Mouse (Mus musculus) small intestine, adult 2 months (tissue): ENCODE data around the gene Zscan20. TPM values are rescaled to one million over a fixed set of nuclear protein-coding genes. Genes with fewer than 3 reads are reported as not detected.
"Not testable (repeated sequence)": the region's sequence is repeated elsewhere in the genome, so short reads cannot be mapped to it uniquely, and the experiment has no call there.

ENCODE experiments used
- H3K27ac ChIP-seq: fragments of 200-500 bp; 2 replicates; pipeline ENCODE4 v1.5.1; 2012; ENCODE audit warnings: low read depth, low read length, control low read depth, inconsistent platforms; ENCODE audit not compliant: insufficient read depth
- H3K27me3 ChIP-seq: fragments of 200-500 bp; 2 replicates; pipeline ENCODE4 v1.6.1; 2012; ENCODE audit warnings: mild to moderate bottlenecking, moderate library complexity, low read length, inconsistent platforms; ENCODE audit not compliant: control insufficient read depth, insufficient read depth
- H3K36me3 ChIP-seq: fragments of 200-500 bp; 2 replicates; pipeline ENCODE4 v1.6.1; 2012; ENCODE audit warnings: mild to moderate bottlenecking, low read length, control low read depth, inconsistent platforms; ENCODE audit not compliant: control insufficient read depth, insufficient read depth
- H3K4me1 ChIP-seq: fragments of 200-500 bp; 2 replicates; pipeline ENCODE4 v1.6.1; 2012; ENCODE audit warnings: low read length, inconsistent platforms, mixed read lengths; ENCODE audit not compliant: control insufficient read depth, insufficient read depth, insufficient read length
- H3K4me3 ChIP-seq: fragments of 200-500 bp; 2 replicates; pipeline ENCODE4 v1.5.1; 2012; ENCODE audit warnings: low read depth, mild to moderate bottlenecking, control low read depth, inconsistent platforms, low read length, moderate library complexity
- CTCF ChIP-seq: fragments of 200-500 bp; IDR thresholded peaks from 2 replicates; pipeline ENCODE4 v1.5.1; 2012; ENCODE audit warnings: low read depth, mild to moderate bottlenecking, control low read depth, inconsistent platforms, low read length, moderate library complexity, mixed read lengths; ENCODE audit not compliant: insufficient replicate concordance, insufficient read length; ENCODE audit errors: extremely low read depth
- POLR2A ChIP-seq: fragments of 200-500 bp; IDR thresholded peaks from 2 replicates; pipeline ENCODE4 v1.6.1; 2012; ENCODE audit warnings: low read depth, mild to moderate bottlenecking, control low read depth, inconsistent platforms, low read length, moderate library complexity
- WGBS: fragments of 180-500 bp; shearing (Covaris S2); methylation state at CpG from one replicate; pipeline ENCODE4 v1.1.7; 2018; 5-methylcytosine and 5-hydroxymethylcytosine counted together
- polyA plus RNA-seq: library from polyadenylated mRNA; depleted of rRNA; stranded (reverse); fragments of >200 nt; gene quantifications from 2 replicates; pipeline ENCODE4 v1.2.3, GENCODE M21; 2012

Zscan20 gene
- polyA plus RNA-seq, 1 experiment = 1.6 TPM

GRCm38 (mm10) chr4:128621109-128621508, 11.2 kb upstream of the Zscan20 start:
- H3K4me1 ChIP-seq = peaks cover 15% of the 10 kb centered on the region
- H3K4me3 ChIP-seq = no peak overlapping the region
- TF ChIP-seq CTCF (no peak), POLR2A (no peak)
- no peak overlapping the region for H3K27ac ChIP-seq
- H3K36me3 ChIP-seq = no peaks in the 10 kb centered on the region
- H3K27me3 ChIP-seq = no peaks in the 10 kb centered on the region
- WGBS = 70% methylated on average over 8 of the region's 8 CpGs

- WGBS = 57% methylated on average over 6 of the region's 6 CpGs
- Histone ChIP-seq H3K36me3 (no peaks in the 10 kb centered on the region), H3K27ac (no peak overlapping the region), H3K27me3 (no peaks in the 10 kb centered on the region), H3K4me1 (peaks cover 15% of the 10 kb centered on the region), H3K4me3 (no peak overlapping the region)
- no peak for TF ChIP-seq CTCF
- TF ChIP-seq POLR2A = no peak
Measured at GRCm38 (mm10) chr4:128620572-128620971, 10.7 kb upstream of the Zscan20 start.

GRCm38 (mm10) chr4:128618963-128619362, 9.1 kb upstream of the Zscan20 start:
- no peaks in the 10 kb centered on the region for H3K27me3 ChIP-seq
- H3K4me3 ChIP-seq = no peak overlapping the region
- peaks cover 15% of the 10 kb centered on the region for H3K4me1 ChIP-seq
- 41% methylated on average over 2 of the region's 2 CpGs for WGBS
- TF ChIP-seq CTCF (no peak), POLR2A (no peak)
- peak overlapping the region; percentile 52 for H3K27ac ChIP-seq
- H3K36me3 ChIP-seq = no peaks in the 10 kb centered on the region

- WGBS = 26% methylated on average over 15 of the region's 15 CpGs
- TF ChIP-seq POLR2A (no peak), CTCF (no peak)
- H3K36me3 ChIP-seq = no peaks in the 10 kb centered on the region
- H3K27me3 ChIP-seq = no peaks in the 10 kb centered on the region
- peaks cover 15% of the 10 kb centered on the region for H3K4me1 ChIP-seq
- peak within 1 kb of the TSS; percentile 52 for H3K27ac ChIP-seq
- peak within 1 kb of the TSS; percentile 47 for H3K4me3 ChIP-seq
Measured at GRCm38 (mm10) chr4:128618246-128618911, 8.5 kb upstream of the Zscan20 start, which contains the start of gene Tlr12. Gene Tlr12, minus strand, starts transcription at chr4:128618619.

- Histone ChIP-seq H3K36me3 (no peaks in the 10 kb centered on the region), H3K27me3 (no peaks in the 10 kb centered on the region), H3K4me1 (peaks cover 15% of the 10 kb centered on the region), H3K4me3 (peak overlapping the region; percentile 47), H3K27ac (peak overlapping the region; percentile 8; the same call in 1 of the 2 replicates)
- WGBS = 64% methylated on average over 17 of the region's 17 CpGs
- TF ChIP-seq POLR2A = no peak
- no peak for TF ChIP-seq CTCF
Measured at GRCm38 (mm10) chr4:128617363-128618120, 7.6 kb upstream of the Zscan20 start.

- TF ChIP-seq CTCF = no peak
- no peak for TF ChIP-seq POLR2A
- H3K36me3 ChIP-seq = no peaks in the 10 kb centered on the region
- H3K27ac ChIP-seq = peak overlapping the region; percentile 45; the same call in 1 of the 2 replicates
- H3K27me3 ChIP-seq = no peaks in the 10 kb centered on the region
- WGBS = 88% methylated on average over 14 of the region's 14 CpGs
- H3K4me3 ChIP-seq = peak overlapping the region; percentile 47
- peaks cover 15% of the 10 kb centered on the region for H3K4me1 ChIP-seq
Measured at GRCm38 (mm10) chr4:128615761-128616160, 5.9 kb upstream of the Zscan20 start.

- 24% methylated on average over 8 of the region's 8 CpGs for WGBS
- H3K36me3 ChIP-seq = no peaks in the 10 kb centered on the region
- TF ChIP-seq POLR2A (no peak), CTCF (peak; percentile 22; the same call in 1 of the 2 replicates)
Measured at GRCm38 (mm10) chr4:128613326-128613725, 3.4 kb upstream of the Zscan20 start.

GRCm38 (mm10) chr4:128611726-128612125, 1.8 kb upstream of the Zscan20 start:
- not testable (repeated sequence) for H3K27me3 ChIP-seq, H3K36me3 ChIP-seq, H3K4me3 ChIP-seq, H3K27ac ChIP-seq, H3K4me1 ChIP-seq
- WGBS = 71% methylated on average over 3 of the region's 3 CpGs

More at GRCm38 (mm10) chr4:128613326-128613725, 3.4 kb upstream of the Zscan20 start:
- Histone ChIP-seq H3K27me3 (no peaks in the 10 kb centered on the region), H3K27ac (no peak overlapping the region), H3K4me1 (peaks cover 11% of the 10 kb centered on the region), H3K4me3 (no peak overlapping the region)
